Mouse (Mus musculus) liver, embryonic 11.5 days (tissue): ENCODE results near the gene Daw1. TPM values are rescaled to one million over a fixed set of nuclear protein-coding genes. Genes with fewer than 3 reads are reported as not detected.

Source experiments
- ATAC-seq: fragments of 200-750 bp; cut with Nextera tagmentation; replicated peaks from 2 replicates; pipeline ENCODE4 v1.8.0; 2017; ENCODE audit warnings: moderate number of reproducible peaks, mild to moderate bottlenecking, moderate TSS enrichment, moderate library complexity; ENCODE audit not compliant: low FRiP score
- DNase-seq: peaks from one replicate; pipeline ENCODE4 v3.0.0-alpha.2; 2017; ENCODE audit warnings: low spot score
- H3K27ac ChIP-seq: fragments of 300-500 bp; sonication (generic); 2 replicates; pipeline ENCODE4 v1.5.1; 2014; ENCODE audit warnings: mild to moderate bottlenecking, low read depth, low read length, control low read depth
- H3K27me3 ChIP-seq: fragments of 300-500 bp; sonication (generic); replicated peaks from 2 replicates; pipeline ENCODE4 v1.6.1; 2014; ENCODE audit warnings: low read length, mixed read lengths; ENCODE audit not compliant: control insufficient read depth, insufficient read depth
- H3K36me3 ChIP-seq: fragments of 300-500 bp; sonication (generic); 2 replicates; pipeline ENCODE4 v1.6.1; 2014; ENCODE audit warnings: mild to moderate bottlenecking, low read length, moderate library complexity, mixed read lengths; ENCODE audit not compliant: control insufficient read depth, insufficient read depth
- H3K4me1 ChIP-seq: fragments of 300-500 bp; sonication (generic); replicated peaks from 2 replicates; pipeline ENCODE4 v1.6.1; 2014; ENCODE audit warnings: low read length, mixed read lengths; ENCODE audit not compliant: control insufficient read depth, insufficient read depth
- H3K4me2 ChIP-seq: fragments of 300-500 bp; sonication (generic); 2 replicates; pipeline ENCODE4 v1.6.1; 2014; ENCODE audit warnings: mild to moderate bottlenecking, control low read depth, moderate library complexity
- H3K4me3 ChIP-seq: fragments of 300-500 bp; sonication (generic); 2 replicates; pipeline ENCODE4 v1.5.1; 2014; ENCODE audit warnings: low read depth, low read length, control low read depth
- H3K9ac ChIP-seq: fragments of 300-500 bp; sonication (generic); 2 replicates; pipeline ENCODE4 v1.6.1; 2014; ENCODE audit warnings: low read depth, low read length, control low read depth
- H3K9me3 ChIP-seq: fragments of 300-500 bp; sonication (generic); 2 replicates; pipeline ENCODE4 v1.6.1; 2016; ENCODE audit warnings: low read length, inconsistent platforms, mixed read lengths; ENCODE audit not compliant: control insufficient read depth
- WGBS: fragments of 180-500 bp; shearing (Covaris S2); extraction: QIAGEN DNeasy Blood & Tissue Kit; methylation state at CpG from one replicate; pipeline ENCODE4 v1.1.7; 2014; 5-methylcytosine and 5-hydroxymethylcytosine counted together
- polyA plus RNA-seq: library from polyadenylated mRNA; unstranded; fragments of >200 nt; fragmentation: Nextera tagmentation; extraction: Ambion mirVana; gene quantifications from 2 replicates; pipeline ENCODE4 v1.2.1, GENCODE M21; 2014

Gene Daw1
- polyA plus RNA-seq, 1 experiment from 2014 or later = not detected

DNA sequence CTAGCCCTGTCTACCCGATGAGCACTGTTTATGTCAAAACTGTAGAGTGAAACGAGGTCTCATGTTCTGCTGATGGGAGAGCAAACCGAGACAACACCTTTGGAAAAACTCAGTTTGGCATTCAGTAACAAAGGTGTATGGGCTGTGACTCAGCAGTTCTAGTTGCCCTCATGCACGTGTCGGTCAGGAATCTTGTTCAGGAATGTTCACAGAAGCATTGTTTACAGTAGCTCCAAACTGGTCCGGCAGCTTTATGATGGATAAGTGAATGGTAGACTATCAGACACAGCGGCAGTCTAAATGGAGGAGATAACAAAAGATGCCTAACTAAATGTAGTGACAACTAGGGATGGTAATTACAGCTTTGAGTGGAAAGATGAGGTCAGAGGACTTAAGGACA lies 23.7 kb upstream of the Daw1 start:
- 61% methylated on average over 7 of the region's 7 CpGs for WGBS
- ATAC-seq (no peak), DNase-seq (no peak)
- Histone ChIP-seq H3K4me1 (no peaks in the 10 kb centered on the region), H3K4me3 (no peak overlapping the region), H3K27ac (no peak overlapping the region), H3K36me3 (no peaks in the 10 kb centered on the region), H3K4me2 (no peak overlapping the region), H3K9me3 (no peaks in the 10 kb centered on the region), H3K9ac (no peak overlapping the region), H3K27me3 (no peaks in the 10 kb centered on the region)

DNA sequence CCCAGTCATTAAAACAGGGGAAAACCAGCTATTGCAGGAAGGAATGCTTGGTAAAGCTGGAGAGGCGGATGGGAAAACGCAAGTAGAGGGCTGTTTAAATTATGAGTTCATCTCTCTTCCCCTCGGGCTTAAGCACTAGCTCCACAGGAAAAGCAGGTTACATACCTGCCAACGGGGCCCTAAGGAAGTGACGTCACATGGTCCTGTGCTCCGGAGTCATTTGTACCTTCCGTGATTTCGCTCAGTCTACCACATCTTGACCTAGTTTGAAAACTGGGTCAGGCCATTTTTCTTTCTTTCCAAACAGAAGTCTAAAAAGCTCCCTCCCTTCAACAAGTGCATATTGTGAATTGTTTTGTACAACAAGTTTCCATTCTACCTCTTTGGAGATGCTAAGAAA lies 21.7 kb upstream of the Daw1 start:
- Histone ChIP-seq H3K36me3 (no peaks in the 10 kb centered on the region), H3K4me3 (no peak overlapping the region), H3K4me1 (no peaks in the 10 kb centered on the region), H3K9me3 (no peaks in the 10 kb centered on the region), H3K4me2 (no peak overlapping the region), H3K27ac (no peak overlapping the region), H3K27me3 (no peaks in the 10 kb centered on the region), H3K9ac (no peak overlapping the region)
- DNase-seq (no peak), ATAC-seq (no peak)
- 83% methylated on average over 8 of the region's 8 CpGs for WGBS

DNA sequence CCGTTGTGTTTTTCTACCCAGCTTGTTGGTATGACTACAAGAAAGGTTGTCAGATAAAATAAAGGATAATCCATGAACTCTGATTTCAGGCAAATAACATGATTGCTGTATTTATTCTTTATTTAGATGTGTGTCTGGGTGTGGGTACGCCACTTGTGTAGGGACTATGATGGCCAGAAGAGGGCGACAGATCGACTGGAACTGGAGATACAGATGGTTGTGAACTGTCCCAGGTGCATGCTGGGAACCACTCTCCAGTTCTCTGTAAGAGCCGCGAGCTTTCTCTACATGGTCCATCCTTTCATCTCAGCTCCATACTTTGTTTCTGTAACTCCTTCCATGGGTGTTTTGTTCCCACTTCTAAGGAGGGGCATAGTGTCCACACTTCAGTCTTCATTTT lies 20.8 kb upstream of the Daw1 start:
- Histone ChIP-seq H3K4me3 (no peak overlapping the region), H3K27ac (no peak overlapping the region), H3K9ac (no peak overlapping the region), H3K27me3 (no peaks in the 10 kb centered on the region), H3K36me3 (no peaks in the 10 kb centered on the region), H3K9me3 (no peaks in the 10 kb centered on the region), H3K4me2 (no peak overlapping the region), H3K4me1 (no peaks in the 10 kb centered on the region)
- 82% methylated on average over 6 of the region's 6 CpGs for WGBS
- ATAC-seq (no peak), DNase-seq (no peak)

DNA sequence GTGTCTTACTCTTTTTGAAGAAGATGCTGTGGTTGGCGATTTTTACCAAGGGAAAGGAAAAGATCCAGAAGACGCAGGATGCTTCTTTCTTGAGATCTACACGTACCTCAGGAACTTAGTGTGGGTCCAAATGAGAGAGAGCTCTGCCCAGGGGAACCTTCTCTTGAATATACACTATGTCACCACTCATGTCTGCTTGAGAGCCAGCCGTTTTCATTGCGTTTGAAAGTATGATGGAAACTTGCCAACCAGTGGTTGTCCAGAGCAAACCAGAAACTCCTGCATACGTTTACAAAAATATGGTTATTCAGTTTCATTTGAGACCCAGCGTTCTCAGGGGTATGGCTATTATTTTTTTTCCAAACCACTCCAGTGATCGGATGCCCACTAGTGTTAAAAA lies 18.0 kb upstream of the Daw1 start:
- H3K4me2 ChIP-seq = no peak overlapping the region
- H3K9ac ChIP-seq = no peak overlapping the region
- H3K27me3 ChIP-seq = no peaks in the 10 kb centered on the region
- WGBS = 83% methylated on average over 8 of the region's 8 CpGs
- ATAC-seq (no peak), DNase-seq (no peak)
- H3K4me1 ChIP-seq = no peaks in the 10 kb centered on the region
- no peak overlapping the region for H3K4me3 ChIP-seq
- no peaks in the 10 kb centered on the region for H3K36me3 ChIP-seq
- no peak overlapping the region for H3K27ac ChIP-seq
- no peaks in the 10 kb centered on the region for H3K9me3 ChIP-seq

DNA sequence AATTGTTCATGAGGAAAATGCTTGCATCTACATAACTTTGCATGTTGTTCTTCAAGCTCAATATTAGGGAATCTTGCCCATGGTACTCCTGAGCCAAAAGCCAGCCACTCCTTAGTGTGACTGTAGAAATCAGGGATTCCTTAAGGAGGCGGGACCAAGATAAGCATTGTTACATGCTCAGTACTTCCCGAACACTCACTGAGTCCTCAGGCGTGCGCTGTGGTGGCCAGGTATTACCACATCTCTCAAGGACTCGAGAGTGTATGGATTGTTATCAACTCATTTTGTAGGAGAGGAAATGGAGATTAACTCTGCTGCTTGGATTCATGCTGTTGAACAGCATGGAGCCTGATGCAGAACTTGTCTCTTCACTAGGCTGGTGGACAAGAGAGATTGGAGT lies 17.5 kb upstream of the Daw1 start:
- no peak overlapping the region for H3K4me3 ChIP-seq
- ATAC-seq (no peak), DNase-seq (no peak)
- no peaks in the 10 kb centered on the region for H3K4me1 ChIP-seq
- H3K9ac ChIP-seq = no peak overlapping the region
- H3K36me3 ChIP-seq = no peaks in the 10 kb centered on the region
- no peaks in the 10 kb centered on the region for H3K9me3 ChIP-seq
- no peak overlapping the region for H3K4me2 ChIP-seq
- WGBS = 69% methylated on average over 5 of the region's 5 CpGs
- no peaks in the 10 kb centered on the region for H3K27me3 ChIP-seq
- no peak overlapping the region for H3K27ac ChIP-seq

DNA sequence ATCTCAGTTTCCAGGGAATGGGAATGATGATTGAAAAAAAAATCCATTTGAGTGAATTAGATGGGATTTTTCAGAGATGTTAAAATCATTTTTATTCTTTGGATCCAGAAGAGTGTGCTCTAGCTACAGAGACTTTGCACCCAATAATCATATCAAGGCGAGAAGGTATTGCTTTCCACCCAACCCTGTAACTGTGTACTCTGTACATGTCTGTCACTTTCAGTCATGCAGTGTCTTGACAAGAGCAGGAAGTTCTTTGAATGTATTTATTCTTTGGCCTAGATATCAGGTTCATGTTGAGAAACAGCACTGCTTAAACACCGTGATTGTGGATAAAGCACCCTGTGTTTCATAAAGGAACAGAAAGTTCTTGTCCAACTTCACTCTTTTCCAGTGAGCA lies 13.0 kb upstream of the Daw1 start:
- H3K9ac ChIP-seq = no peak overlapping the region
- WGBS = 74% methylated on average over 2 of the region's 2 CpGs
- H3K27ac ChIP-seq = no peak overlapping the region

DNA sequence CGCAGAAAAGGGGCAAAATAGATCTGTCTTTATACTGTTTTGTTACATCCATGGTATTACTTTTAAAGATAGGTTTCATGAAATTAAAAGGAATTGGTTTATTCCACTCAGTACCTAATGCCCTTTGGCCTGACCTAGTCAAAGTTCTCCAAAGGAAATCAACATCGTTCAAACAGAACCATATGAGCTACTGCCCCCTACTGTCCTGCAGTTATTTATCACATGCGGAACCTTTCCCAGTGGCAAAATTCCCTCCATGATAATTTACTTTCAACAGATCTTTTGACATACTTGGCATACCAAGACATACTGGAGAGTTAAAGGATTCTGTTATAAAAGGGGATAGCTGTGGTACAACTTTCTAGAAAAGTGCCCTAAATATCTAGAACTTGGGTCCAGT lies 9.3 kb upstream of the Daw1 start:
- ATAC-seq (no peak), DNase-seq (no peak)

More for the DNA sequence above, 13.0 kb upstream of the Daw1 start:
- Histone ChIP-seq H3K4me1 (no peaks in the 10 kb centered on the region), H3K4me3 (no peak overlapping the region), H3K4me2 (no peak overlapping the region), H3K9me3 (no peaks in the 10 kb centered on the region), H3K27me3 (no peaks in the 10 kb centered on the region), H3K36me3 (no peaks in the 10 kb centered on the region)
- no peak for DNase-seq
- ATAC-seq = no peak

DNA sequence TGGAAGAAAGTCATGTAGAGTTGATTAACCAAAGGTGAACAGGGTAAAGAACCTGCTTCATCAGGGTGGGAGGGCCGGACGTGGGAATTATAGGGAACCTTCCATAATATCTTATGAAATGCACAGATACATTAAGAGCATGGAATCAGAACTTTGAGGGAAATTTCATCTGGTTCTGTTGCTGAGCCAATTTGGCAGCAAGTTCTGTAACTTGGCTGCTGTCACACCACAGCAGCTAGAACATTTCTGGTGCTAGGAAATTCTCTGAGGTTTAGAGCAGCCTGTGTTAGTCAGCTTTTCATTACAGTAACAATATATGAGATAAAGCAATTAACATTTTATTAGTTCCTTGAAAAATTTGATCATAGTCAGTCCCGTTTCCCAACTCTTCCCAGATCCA lies 6.6 kb upstream of the Daw1 start:
- no peak overlapping the region for H3K4me3 ChIP-seq
- H3K36me3 ChIP-seq = no peaks in the 10 kb centered on the region
- WGBS = 86% methylated on average over 3 of the region's 3 CpGs
- DNase-seq (no peak), ATAC-seq (no peak)
- no peaks in the 10 kb centered on the region for H3K27me3 ChIP-seq
- no peaks in the 10 kb centered on the region for H3K9me3 ChIP-seq
- H3K4me1 ChIP-seq = no peaks in the 10 kb centered on the region
- no peak overlapping the region for H3K9ac ChIP-seq
- H3K4me2 ChIP-seq = no peak overlapping the region
- H3K27ac ChIP-seq = no peak overlapping the region

More for the DNA sequence above, 9.3 kb upstream of the Daw1 start:
- Histone ChIP-seq H3K9me3 (no peaks in the 10 kb centered on the region), H3K4me3 (no peak overlapping the region), H3K4me2 (no peak overlapping the region), H3K4me1 (no peaks in the 10 kb centered on the region), H3K27me3 (no peaks in the 10 kb centered on the region), H3K27ac (no peak overlapping the region), H3K9ac (no peak overlapping the region), H3K36me3 (no peaks in the 10 kb centered on the region)
- WGBS = 65% methylated on average over 3 of the region's 3 CpGs

DNA sequence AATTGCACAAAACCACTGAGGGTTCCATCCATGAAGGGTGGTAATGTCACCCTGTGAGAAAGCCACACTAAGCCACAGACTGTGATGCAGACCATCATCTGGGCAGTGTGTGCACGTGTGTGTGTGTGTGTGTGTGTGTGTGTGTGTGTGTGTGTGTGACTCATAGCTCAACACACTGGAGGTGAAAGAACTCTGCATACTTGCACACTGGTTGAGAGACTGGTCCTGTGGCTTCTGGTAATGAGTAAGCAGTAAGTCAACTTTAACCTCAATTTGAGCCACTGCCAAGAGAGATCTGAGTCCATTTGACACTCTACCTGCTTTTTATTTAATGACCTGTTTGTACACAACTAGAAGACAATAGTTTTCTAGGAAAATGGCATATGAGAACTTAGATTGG lies 2.7 kb upstream of the Daw1 start:
- no peak overlapping the region for H3K4me3 ChIP-seq
- H3K4me2 ChIP-seq = no peak overlapping the region

More for the DNA sequence above, 2.7 kb upstream of the Daw1 start:
- H3K36me3 ChIP-seq = no peaks in the 10 kb centered on the region
- DNase-seq (no peak), ATAC-seq (no peak)
- 56% methylated on average over 1 of the region's 1 CpGs for WGBS
- no peak overlapping the region for H3K27ac ChIP-seq
- H3K9me3 ChIP-seq = no peaks in the 10 kb centered on the region
- H3K9ac ChIP-seq = no peak overlapping the region
- H3K4me1 ChIP-seq = no peaks in the 10 kb centered on the region
- H3K27me3 ChIP-seq = no peaks in the 10 kb centered on the region
